ENCODE assay signal across 28 mouse cellular contexts in genomic region chrX:99477038-99477437, GRCm38 (mm10).
"Had no signal": no experiment of that assay in that cellular context is flagged by ENCODE, and none has a peak within 500 bp of the region (broad histone marks: within the 10 kb centered on the region; RNA-seq: fewer than 3 reads in every experiment).

No protein-coding gene starts in this region.

- H3K4me1 ChIP-seq: embryonic facial prominence, embryonic 12.5 days; embryonic facial prominence, embryonic 13.5 days; embryonic facial prominence, embryonic 15.5 days had no signal

- H3K36me3 ChIP-seq: embryonic facial prominence, embryonic 12.5 days; embryonic facial prominence, embryonic 13.5 days; embryonic facial prominence, embryonic 15.5 days; forebrain, embryonic 10.5 days; forebrain, embryonic 12.5 days; forebrain, embryonic 15.5 days had no signal

- H3K27me3 ChIP-seq: forebrain, embryonic 15.5 days had no signal

- H3K9ac ChIP-seq: embryonic facial prominence, embryonic 12.5 days; embryonic facial prominence, embryonic 13.5 days; embryonic facial prominence, embryonic 15.5 days; forebrain, embryonic 12.5 days; forebrain, embryonic 13.5 days; forebrain, embryonic 15.5 days; forebrain, postnatal 0 days had no signal

- DNase-seq: cerebellum, adult 18-20 months; cerebellum, adult 2 months; cerebellum, adult 8-10 months; cerebellum, adult 9-10 months; cerebellum, adult 9-11 months; cerebellum, postnatal 10 days; cerebellum, postnatal 14 days; cerebellum, postnatal 25 days; cerebellum, postnatal 36 days; embryo, embryonic 11 days; forebrain, postnatal 0 days; gastrocnemius, adult 2 months; gastrocnemius, postnatal 10 days; gastrocnemius, postnatal 14 days; gastrocnemius, postnatal 25 days; gastrocnemius, postnatal 36 days; heart, adult 11 months; heart, adult 2 months had no signal

- ATAC-seq: forebrain, embryonic 13.5 days; forebrain, embryonic 14.5 days; forebrain, embryonic 15.5 days; forebrain, embryonic 16.5 days; forebrain, postnatal 0 days had no signal

- H3K4me2 ChIP-seq: embryonic facial prominence, embryonic 12.5 days; embryonic facial prominence, embryonic 13.5 days; embryonic facial prominence, embryonic 15.5 days; forebrain, embryonic 12.5 days; forebrain, embryonic 13.5 days; forebrain, embryonic 15.5 days had no signal

- H3K4me3 ChIP-seq: embryonic facial prominence, embryonic 12.5 days; embryonic facial prominence, embryonic 13.5 days; embryonic facial prominence, embryonic 15.5 days; erythroblast, embryonic 14.5 days; forebrain, embryonic 10.5 days; forebrain, embryonic 12.5 days; forebrain, embryonic 13.5 days; forebrain, embryonic 15.5 days; gastrocnemius, adult 2 months; heart, adult 2 months had no signal

- H3K9me3 ChIP-seq: embryonic facial prominence, embryonic 12.5 days; embryonic facial prominence, embryonic 13.5 days; embryonic facial prominence, embryonic 15.5 days; forebrain, embryonic 10.5 days; forebrain, embryonic 12.5 days; forebrain, embryonic 13.5 days; forebrain, embryonic 15.5 days had no signal

- H3K27ac ChIP-seq: embryonic facial prominence, embryonic 12.5 days; embryonic facial prominence, embryonic 13.5 days; embryonic facial prominence, embryonic 15.5 days; forebrain, embryonic 10.5 days; forebrain, embryonic 12.5 days; forebrain, embryonic 13.5 days; forebrain, embryonic 15.5 days; gastrocnemius, adult 2 months; heart, adult 2 months had no signal
